Mouse (Mus musculus): ENCODE measurements at regions not wholly inside any gene's neighbourhood (a gene's known extent, or its start where the extent isn't known, plus 50 kb on each side); places are given as distances from the start of the nearest gene placed in this dataset.

DNA sequence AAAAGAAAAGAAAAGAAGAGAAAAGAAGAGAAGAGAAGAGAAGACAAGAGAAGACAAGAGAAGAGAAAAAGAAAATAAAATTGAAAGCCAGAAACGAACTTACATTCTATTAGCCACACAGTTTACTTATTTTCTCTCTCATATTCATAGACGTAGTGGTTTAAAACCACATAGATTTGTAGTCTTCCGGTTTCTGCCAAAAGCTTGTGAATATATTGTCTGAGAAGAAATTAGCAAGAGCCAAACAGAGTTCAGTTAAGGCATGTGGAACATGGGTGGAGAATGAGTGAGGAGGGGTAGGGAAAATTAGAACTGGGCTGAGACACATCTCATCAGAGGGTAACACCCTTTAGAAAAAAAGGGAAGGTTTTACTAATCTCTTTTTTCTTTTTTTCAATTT, 120.8 kb upstream of the Hapln1 start:
- ATAC-seq: no peak
- no peak overlapping the region for H3K4me3 ChIP-seq
- H3K4me2 ChIP-seq: no peak overlapping the region
- no peaks in the 10 kb centered on the region for H3K27me3 ChIP-seq
- no peaks in the 10 kb centered on the region for H3K4me1 ChIP-seq
- H3K9ac ChIP-seq: no peak overlapping the region
- no peaks in the 10 kb centered on the region for H3K9me3 ChIP-seq (replicated peaks)
- WGBS: 93% methylated on average over 3 of the region's 3 CpGs
- H3K36me3 ChIP-seq (ENCODE audit: poor library complexity, severe bottlenecking): no peaks in the 10 kb centered on the region
- H3K27ac ChIP-seq: no peak overlapping the region

DNA sequence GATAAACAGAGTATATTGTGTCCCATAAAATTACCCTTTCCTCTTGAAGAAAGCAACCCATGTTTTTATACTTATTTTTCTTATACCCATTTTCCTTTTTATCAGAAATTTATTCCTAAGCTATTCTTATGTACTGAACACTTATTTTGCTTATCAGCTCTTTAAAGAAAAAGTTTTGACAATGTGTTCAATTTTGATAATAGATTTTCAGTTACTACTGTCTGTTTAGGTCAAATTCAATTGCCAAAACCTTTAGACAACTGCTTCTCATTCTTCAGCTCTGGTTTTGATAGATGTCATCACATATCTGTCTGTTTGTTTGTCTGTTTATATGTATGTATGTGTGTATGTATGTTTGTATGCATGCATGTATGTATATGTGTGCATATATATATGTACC, 117.8 kb upstream of the Hapln1 start:
- Histone ChIP-seq H3K9ac (no peak overlapping the region), H3K9me3 (replicated peaks) (no peaks in the 10 kb centered on the region), H3K4me3 (no peak overlapping the region), H3K36me3 (ENCODE audit: poor library complexity, severe bottlenecking) (no peaks in the 10 kb centered on the region), H3K4me2 (no peak overlapping the region), H3K27me3 (no peaks in the 10 kb centered on the region), H3K27ac (no peak overlapping the region), H3K4me1 (no peaks in the 10 kb centered on the region)
- no peak for ATAC-seq

DNA sequence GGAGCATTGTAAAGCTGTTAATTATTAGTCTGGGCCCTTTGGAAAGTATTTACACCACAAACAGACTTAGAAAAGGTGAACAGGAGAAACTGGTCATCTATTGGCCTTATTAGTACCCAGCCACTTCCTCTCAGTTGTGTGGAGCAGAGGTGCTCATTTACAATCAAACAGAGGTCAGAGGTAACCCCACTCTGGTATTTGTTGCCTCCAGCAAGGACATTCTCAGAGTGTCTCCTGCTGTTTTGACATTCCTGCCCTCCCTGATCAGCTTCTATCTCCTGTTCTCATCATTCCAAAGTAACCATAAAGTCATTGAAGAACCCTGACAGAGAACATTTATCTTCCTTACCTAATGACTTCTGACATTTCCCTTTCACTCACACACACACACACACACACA, 116.1 kb upstream of the Hapln1 start:
- Histone ChIP-seq H3K36me3 (ENCODE audit: poor library complexity, severe bottlenecking) (no peaks in the 10 kb centered on the region), H3K9me3 (replicated peaks) (no peaks in the 10 kb centered on the region), H3K27me3 (no peaks in the 10 kb centered on the region), H3K9ac (no peak overlapping the region), H3K4me3 (no peak overlapping the region), H3K27ac (no peak overlapping the region), H3K4me1 (peaks cover 3% of the 10 kb centered on the region; the same call in 1 of the 2 replicates), H3K4me2 (no peak overlapping the region)
- no peak for ATAC-seq

DNA sequence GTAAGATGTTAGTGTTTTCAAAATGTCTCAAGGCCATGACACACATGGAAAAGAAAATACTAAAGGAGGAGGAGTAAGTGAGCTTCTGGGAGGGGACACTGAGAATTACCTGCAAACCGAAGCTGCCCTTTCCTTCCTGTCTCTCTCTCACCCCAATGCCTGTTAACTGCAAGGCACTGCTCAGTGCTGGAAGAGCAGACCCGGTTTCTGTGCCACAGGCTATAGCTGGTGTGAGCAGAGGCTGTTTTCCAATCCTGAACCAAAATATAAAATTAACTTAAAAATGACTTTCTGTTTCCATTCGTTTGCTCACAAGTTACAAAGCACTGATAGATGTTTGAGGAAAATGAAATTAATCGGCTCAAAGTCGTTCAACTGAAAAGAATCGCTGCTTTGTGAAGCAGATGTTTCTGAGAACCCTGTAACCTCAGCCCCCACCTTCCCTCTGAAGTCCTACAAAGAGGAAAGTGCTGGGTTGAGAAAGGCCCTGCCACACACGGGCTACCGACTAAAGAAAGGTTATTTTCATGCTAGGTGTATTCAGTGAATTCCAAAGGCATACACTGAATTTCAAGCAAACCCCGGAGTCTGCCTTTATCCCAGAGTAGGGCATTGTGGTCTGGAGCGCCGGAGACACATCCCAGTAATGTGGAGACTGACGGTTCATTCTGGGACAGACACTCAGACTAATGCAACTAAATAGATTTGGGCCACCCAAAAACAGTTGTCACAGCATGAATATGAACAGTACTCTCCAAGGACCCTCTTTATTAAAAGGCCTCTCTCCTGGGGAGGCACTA, 111.1 kb upstream of the Hapln1 start:
- ATAC-seq: peak; percentile 65; the same call in 1 of the 2 replicates
- Histone ChIP-seq H3K4me2 (peak overlapping the region; percentile 4; the same call in 1 of the 2 replicates), H3K4me3 (no peak overlapping the region)

DNA sequence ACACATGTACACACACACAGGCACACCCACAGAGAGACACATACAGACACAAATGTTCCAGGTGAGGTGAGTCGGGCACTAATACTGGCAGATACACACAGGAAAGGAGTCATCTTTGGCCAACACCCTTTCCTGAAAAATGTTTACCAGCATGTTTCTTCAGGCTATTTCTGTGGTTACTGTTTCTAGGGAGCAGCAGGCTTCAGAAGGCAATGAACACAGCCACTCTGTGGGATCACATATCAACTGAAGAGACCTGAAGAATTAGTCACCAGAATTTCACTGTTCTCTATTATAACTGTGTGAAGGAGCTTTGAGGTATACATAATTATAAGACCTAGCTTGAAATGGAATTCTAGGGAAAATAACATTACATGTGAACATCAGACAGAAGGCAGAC, 94.7 kb upstream of the Hapln1 start:
- Histone ChIP-seq H3K9ac (no peak overlapping the region), H3K36me3 (ENCODE audit: poor library complexity, severe bottlenecking) (no peaks in the 10 kb centered on the region), H3K4me2 (no peak overlapping the region), H3K4me1 (no peaks in the 10 kb centered on the region), H3K4me3 (no peak overlapping the region), H3K9me3 (replicated peaks) (no peaks in the 10 kb centered on the region), H3K27ac (no peak overlapping the region), H3K27me3 (no peaks in the 10 kb centered on the region)
- 96% methylated on average over 1 of the region's 1 CpGs for WGBS
- no peak for ATAC-seq

More for the DNA sequence above, 111.1 kb upstream of the Hapln1 start:
- Histone ChIP-seq H3K9ac (no peak overlapping the region), H3K4me1 (peaks cover 8% of the 10 kb centered on the region; the same call in 1 of the 2 replicates), H3K36me3 (ENCODE audit: poor library complexity, severe bottlenecking) (no peaks in the 10 kb centered on the region), H3K27me3 (no peaks in the 10 kb centered on the region), H3K27ac (no peak overlapping the region), H3K9me3 (replicated peaks) (no peaks in the 10 kb centered on the region)
- 10% methylated on average over 12 of the region's 12 CpGs for WGBS

DNA sequence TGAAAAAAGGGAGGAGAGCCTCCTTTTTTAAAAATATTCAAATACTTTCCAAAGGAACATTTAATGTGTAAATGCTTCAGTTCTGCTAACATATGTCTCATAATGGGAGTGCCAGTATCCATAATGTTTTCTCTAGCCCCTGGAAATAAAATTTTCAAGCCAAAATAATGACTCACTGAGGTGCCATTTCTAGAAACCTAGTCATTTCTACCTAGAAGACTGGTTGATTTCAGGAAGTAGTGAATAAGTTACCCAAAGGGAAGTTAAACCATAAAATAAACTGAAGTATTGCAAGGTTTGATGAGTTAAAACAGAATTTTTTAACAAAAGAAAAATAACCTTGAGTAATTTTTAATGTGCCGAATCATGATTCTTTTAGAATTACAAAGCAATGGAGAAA, 85.8 kb upstream of the Hapln1 start:
- ATAC-seq: no peak
- H3K4me1 ChIP-seq: no peaks in the 10 kb centered on the region
- no peak overlapping the region for H3K4me3 ChIP-seq
- no peak overlapping the region for H3K9ac ChIP-seq
- no peaks in the 10 kb centered on the region for H3K27me3 ChIP-seq
- no peaks in the 10 kb centered on the region for H3K9me3 ChIP-seq (replicated peaks)
- WGBS: 95% methylated on average over 1 of the region's 1 CpGs
- no peaks in the 10 kb centered on the region for H3K36me3 ChIP-seq (ENCODE audit: poor library complexity, severe bottlenecking)
- H3K4me2 ChIP-seq: no peak overlapping the region
- H3K27ac ChIP-seq: no peak overlapping the region

DNA sequence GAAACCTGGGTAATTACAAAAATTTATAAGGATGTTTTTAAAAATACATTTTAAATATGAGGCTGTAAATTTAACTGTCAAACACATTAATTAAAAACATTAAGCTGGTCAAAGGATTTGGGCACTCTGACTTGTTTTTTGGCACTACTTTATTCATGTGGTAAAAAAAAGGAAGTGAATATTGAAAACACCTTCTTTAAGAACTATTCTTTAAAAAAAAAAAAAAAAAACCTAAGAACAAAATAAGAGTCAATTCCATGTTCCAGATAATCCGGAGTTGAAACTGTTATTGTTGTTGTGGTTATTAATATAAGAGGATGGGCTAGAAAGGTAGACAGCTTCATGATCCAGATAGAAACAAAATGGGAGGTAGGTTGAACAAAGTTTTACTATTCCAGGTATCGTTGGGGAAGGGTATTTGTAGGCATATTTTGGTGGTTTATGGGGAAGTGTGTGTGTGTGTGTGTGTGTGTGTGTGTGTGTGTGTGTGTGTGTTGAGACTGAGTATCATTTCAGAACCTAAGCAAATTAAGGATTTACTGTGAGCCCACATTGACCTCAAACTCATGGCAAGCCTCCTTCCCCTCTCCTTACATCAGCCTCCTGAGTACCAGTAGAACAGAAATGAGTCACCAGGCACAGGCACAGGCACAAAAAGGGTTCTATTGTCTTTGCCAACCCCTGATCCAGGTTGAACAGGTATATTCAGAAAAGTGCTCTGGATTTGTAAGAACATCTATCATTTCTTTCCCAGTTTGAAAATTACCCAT, 85.2 kb upstream of the Hapln1 start:
- H3K27ac ChIP-seq: no peak overlapping the region
- H3K36me3 ChIP-seq (ENCODE audit: poor library complexity, severe bottlenecking): no peaks in the 10 kb centered on the region
- H3K4me2 ChIP-seq: no peak overlapping the region
- ATAC-seq: no peak
- no peaks in the 10 kb centered on the region for H3K9me3 ChIP-seq (replicated peaks)
- WGBS: 80% methylated on average over 2 of the region's 2 CpGs
- H3K9ac ChIP-seq: no peak overlapping the region
- no peaks in the 10 kb centered on the region for H3K4me1 ChIP-seq
- H3K27me3 ChIP-seq: no peaks in the 10 kb centered on the region
- no peak overlapping the region for H3K4me3 ChIP-seq

DNA sequence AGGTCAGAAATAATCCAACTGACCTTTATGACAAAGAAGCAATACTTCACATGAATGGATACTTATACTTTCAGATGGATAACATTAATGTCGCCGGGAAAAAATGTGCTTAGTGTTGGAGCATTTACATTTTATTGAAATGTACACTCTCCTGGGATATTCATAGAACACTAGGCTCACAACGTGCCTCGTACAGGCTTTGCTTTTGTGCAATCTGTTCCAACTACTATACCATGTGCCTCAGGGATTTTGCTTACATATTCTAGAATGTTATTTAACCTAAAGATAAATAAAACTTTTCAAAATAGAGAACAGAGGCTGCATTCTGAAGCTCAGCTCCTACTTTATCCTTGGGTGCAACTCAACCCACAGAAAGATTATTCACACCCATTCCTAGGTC, 75.8 kb upstream of the Hapln1 start:
- Histone ChIP-seq H3K9me3 (replicated peaks) (no peaks in the 10 kb centered on the region), H3K36me3 (ENCODE audit: poor library complexity, severe bottlenecking) (no peaks in the 10 kb centered on the region), H3K27ac (no peak overlapping the region), H3K9ac (no peak overlapping the region), H3K27me3 (no peaks in the 10 kb centered on the region), H3K4me2 (no peak overlapping the region), H3K4me3 (no peak overlapping the region), H3K4me1 (no peaks in the 10 kb centered on the region)
- ATAC-seq: no peak
- 85% methylated on average over 4 of the region's 4 CpGs for WGBS

Data from forebrain, embryonic 13.5 days (tissue).